Mouse (Mus musculus) stomach, embryonic 15.5 days (tissue): Measurements from ENCODE around the gene Bcat1. TPM values are rescaled to one million over a fixed set of nuclear protein-coding genes. Genes with fewer than 3 reads are reported as not detected.

Experiments
- ATAC-seq: fragments of 200-750 bp; cut with Nextera tagmentation; 2 replicates; pipeline ENCODE4 v1.8.0; 2017; ENCODE audit warnings: low read depth, moderate number of reproducible peaks, moderate TSS enrichment; ENCODE audit not compliant: insufficient read depth, low FRiP score
- H3K27ac ChIP-seq: fragments of 300-500 bp; sonication (generic); 2 replicates; pipeline ENCODE4 v1.5.1; 2015; ENCODE audit warnings: mild to moderate bottlenecking, inconsistent platforms
- H3K27me3 ChIP-seq: fragments of 300-500 bp; sonication (generic); replicated peaks from 2 replicates; pipeline ENCODE4 v1.6.1; 2015; ENCODE audit warnings: inconsistent platforms
- H3K36me3 ChIP-seq: fragments of 300-500 bp; sonication (generic); 2 replicates; pipeline ENCODE4 v1.6.1; 2015; ENCODE audit warnings: inconsistent platforms
- H3K4me1 ChIP-seq: fragments of 300-500 bp; sonication (generic); 2 replicates; pipeline ENCODE4 v1.6.1; 2015; ENCODE audit warnings: inconsistent platforms
- H3K4me2 ChIP-seq: fragments of 300-500 bp; sonication (generic); 2 replicates; pipeline ENCODE4 v1.6.1; 2015; ENCODE audit warnings: mild to moderate bottlenecking, inconsistent platforms
- H3K4me3 ChIP-seq: fragments of 300-500 bp; sonication (generic); replicated peaks from 2 replicates; pipeline ENCODE4 v1.5.1; 2015; ENCODE audit warnings: inconsistent platforms
- H3K9ac ChIP-seq: fragments of 300-500 bp; sonication (generic); 2 replicates; pipeline ENCODE4 v1.6.1; 2015; ENCODE audit warnings: inconsistent platforms
- H3K9me3 ChIP-seq: fragments of 300-500 bp; sonication (generic); 2 replicates; pipeline ENCODE4 v1.6.1; 2016; ENCODE audit warnings: inconsistent platforms
- WGBS: fragments of 180-500 bp; shearing (Covaris S2); methylation state at CpG from one replicate; pipeline ENCODE4 v1.1.7; 2015; 5-methylcytosine and 5-hydroxymethylcytosine counted together
- polyA plus RNA-seq: library from polyadenylated mRNA; unstranded; fragments of >200 nt; fragmentation: Nextera tagmentation; extraction: Ambion mirVana; gene quantifications from 2 replicates; pipeline ENCODE4 v1.2.1, GENCODE M21; 2015

Bcat1 gene
- polyA plus RNA-seq, 1 experiment from 2014 or later: 11.8 TPM

DNA sequence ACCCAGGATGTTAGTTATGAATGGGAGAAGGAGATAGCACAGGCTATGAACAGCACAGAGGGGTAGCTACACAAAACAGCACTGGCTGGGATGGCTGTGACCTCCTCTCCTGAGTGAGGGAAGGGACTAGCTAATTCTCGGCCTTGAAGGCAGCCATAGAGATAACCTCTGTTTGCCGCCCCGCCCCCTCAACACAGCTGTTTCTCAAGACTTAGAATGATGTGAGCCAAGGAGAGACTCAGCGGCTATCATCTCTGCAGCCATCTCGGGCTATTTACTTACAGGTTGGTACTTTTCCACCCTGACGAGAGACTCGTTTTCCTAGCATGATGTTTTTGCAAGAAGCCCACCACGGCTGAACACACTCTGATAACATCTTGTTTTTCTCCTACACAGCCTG, 8.3 kb downstream of the Bcat1 start:
- no peak overlapping the region for H3K4me3 ChIP-seq
- H3K36me3 ChIP-seq: no peaks in the 10 kb centered on the region
- no peak overlapping the region for H3K27ac ChIP-seq
- 67% methylated on average over 8 of the region's 8 CpGs for WGBS
- H3K9me3 ChIP-seq: no peaks in the 10 kb centered on the region
- H3K4me2 ChIP-seq: no peak overlapping the region
- ATAC-seq: no peak
- no peak overlapping the region for H3K9ac ChIP-seq
- H3K27me3 ChIP-seq: no peaks in the 10 kb centered on the region
- H3K4me1 ChIP-seq: no peaks in the 10 kb centered on the region

DNA sequence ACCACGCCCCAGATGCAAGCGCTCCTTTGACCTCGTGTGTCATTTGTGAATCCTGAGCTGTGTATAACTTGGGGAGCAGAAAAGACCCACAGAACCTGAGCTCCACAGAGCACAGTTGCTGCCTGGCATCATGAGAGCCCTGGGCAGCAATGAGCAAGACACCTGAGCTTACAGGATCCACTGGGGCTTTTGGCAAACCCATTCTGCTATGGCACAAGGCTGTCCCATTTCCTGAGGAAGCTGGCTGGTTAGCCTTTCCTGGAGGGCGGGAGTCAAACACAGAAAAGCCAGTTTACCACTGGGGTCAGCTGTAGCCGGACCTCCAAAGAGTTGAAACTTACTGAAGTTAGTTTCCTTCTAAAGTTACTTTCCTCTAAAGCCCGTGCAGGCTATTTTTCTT, 9.6 kb downstream of the Bcat1 start:
- H3K4me1 ChIP-seq: no peaks in the 10 kb centered on the region
- H3K9me3 ChIP-seq: no peaks in the 10 kb centered on the region
- WGBS: 71% methylated on average over 6 of the region's 6 CpGs
- H3K27ac ChIP-seq: no peak overlapping the region
- no peak overlapping the region for H3K9ac ChIP-seq
- no peak overlapping the region for H3K4me3 ChIP-seq
- no peak overlapping the region for H3K4me2 ChIP-seq
- H3K27me3 ChIP-seq: no peaks in the 10 kb centered on the region
- H3K36me3 ChIP-seq: no peaks in the 10 kb centered on the region
- no peak for ATAC-seq

DNA sequence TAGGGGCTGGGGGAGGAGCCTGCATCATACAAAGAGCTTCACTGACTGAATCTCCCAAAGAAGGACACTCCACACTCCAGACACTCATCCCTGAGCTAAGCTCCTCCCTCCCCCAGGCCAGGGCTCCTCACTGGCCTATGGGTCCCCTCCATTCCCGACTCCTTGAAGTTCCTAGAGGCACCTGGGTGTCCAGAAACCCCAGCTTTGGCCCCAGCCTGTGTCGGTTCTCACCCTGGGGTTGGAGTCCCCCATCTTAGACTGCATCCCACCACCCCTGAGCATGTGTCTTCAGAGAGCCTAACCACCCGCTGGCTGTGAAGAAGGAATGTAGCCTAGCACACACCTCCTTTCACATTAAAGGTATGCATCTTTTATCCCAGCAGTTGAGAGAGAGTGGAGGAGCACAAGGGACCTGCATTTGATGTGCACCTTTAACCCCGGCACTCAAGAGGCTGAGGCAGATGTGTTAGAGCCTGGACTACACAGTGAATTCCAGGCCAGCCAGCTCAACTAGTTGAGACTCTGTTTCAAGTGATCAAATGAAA, 10.6 kb downstream of the Bcat1 start:
- WGBS: 77% methylated on average over 4 of the region's 4 CpGs
- no peaks in the 10 kb centered on the region for H3K9me3 ChIP-seq
- H3K27me3 ChIP-seq: no peaks in the 10 kb centered on the region
- H3K4me3 ChIP-seq: no peak overlapping the region
- H3K4me1 ChIP-seq: no peaks in the 10 kb centered on the region
- no peak for ATAC-seq
- H3K4me2 ChIP-seq: no peak overlapping the region
- no peak overlapping the region for H3K9ac ChIP-seq
- H3K36me3 ChIP-seq: no peaks in the 10 kb centered on the region
- H3K27ac ChIP-seq: no peak overlapping the region

DNA sequence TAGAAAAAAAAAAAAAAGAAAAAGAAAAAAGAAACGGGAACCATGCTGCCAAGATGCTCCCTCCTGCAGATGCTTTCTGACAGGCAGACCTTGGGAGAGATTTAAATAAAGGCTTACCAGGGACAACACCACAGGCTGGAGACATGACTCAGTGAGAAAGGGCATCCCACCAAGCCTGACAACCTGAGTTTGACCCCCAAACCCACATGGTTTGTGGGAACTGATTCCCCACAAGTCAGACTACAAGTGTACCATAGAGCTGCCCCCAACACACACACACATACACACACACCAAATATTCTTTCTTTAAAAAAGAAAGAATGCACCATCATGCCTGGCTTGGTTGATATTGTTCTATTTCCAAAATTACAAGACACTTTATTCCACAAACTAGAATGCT, 11.9 kb downstream of the Bcat1 start:
- Histone ChIP-seq H3K27me3 (no peaks in the 10 kb centered on the region), H3K27ac (no peak overlapping the region), H3K36me3 (no peaks in the 10 kb centered on the region), H3K9me3 (no peaks in the 10 kb centered on the region), H3K4me1 (no peaks in the 10 kb centered on the region), H3K4me2 (no peak overlapping the region), H3K4me3 (no peak overlapping the region), H3K9ac (no peak overlapping the region)
- ATAC-seq: no peak
- WGBS: 67% methylated on average over 1 of the region's 1 CpGs

DNA sequence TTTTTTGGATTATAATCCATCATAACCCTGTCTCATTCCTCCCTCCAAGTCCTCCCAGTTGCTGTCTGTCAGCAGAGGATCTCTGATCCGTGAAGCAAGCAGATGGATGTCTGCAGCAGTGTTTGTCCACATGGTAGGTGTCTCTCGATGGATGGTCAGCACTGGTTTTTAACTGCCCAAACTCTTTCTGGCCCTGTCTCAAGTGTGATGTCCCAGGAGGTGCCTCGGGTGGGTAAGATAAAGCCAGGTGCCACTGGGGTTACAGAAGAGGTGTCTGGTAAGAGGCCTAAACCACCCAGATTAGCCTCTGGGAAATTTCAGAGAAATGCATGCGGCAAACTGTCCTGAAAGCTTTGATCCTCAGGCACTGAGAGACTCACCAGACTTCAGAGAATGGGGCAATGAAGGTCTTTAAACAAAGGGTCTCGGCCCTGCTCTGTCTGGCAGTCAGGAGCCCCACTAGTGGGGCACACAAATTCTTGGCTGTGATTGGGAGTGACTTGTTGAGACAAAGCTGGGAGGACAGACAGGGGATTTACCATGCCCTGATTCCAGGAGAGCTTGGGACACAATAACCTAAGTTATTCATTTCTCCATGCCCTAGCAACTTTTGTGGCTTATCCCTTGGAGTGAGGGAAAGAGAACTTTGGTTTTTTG, 12.6 kb downstream of the Bcat1 start:
- Histone ChIP-seq H3K27ac (no peak overlapping the region), H3K27me3 (no peaks in the 10 kb centered on the region), H3K36me3 (no peaks in the 10 kb centered on the region), H3K4me3 (no peak overlapping the region), H3K9ac (no peak overlapping the region), H3K4me1 (no peaks in the 10 kb centered on the region), H3K9me3 (no peaks in the 10 kb centered on the region), H3K4me2 (no peak overlapping the region)
- no peak for ATAC-seq
- 45% methylated on average over 5 of the region's 5 CpGs for WGBS

DNA sequence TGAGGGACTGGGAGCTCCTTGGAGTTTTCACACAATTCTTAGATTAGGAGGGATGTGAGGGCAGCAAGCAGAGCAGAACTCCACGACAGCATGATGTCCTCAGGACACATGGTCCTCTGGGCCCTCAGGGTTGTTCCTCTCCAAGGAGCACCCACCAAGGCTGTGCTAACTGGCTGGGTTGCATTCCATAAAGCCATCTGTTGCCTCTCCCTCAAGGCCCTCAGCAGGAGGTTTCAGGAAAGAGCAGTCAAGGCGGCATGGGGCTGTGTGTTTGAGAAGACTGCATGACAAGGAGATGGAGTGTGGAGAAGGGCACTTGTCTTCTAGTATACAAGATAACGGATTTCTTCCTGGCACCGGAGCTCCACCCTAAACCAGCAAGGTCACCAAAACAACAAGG, 13.2 kb downstream of the Bcat1 start:
- no peak overlapping the region for H3K27ac ChIP-seq
- H3K9ac ChIP-seq: no peak overlapping the region
- WGBS: 54% methylated on average over 4 of the region's 4 CpGs
- H3K27me3 ChIP-seq: no peaks in the 10 kb centered on the region
- no peaks in the 10 kb centered on the region for H3K4me1 ChIP-seq
- no peak overlapping the region for H3K4me2 ChIP-seq
- ATAC-seq: no peak
- no peaks in the 10 kb centered on the region for H3K36me3 ChIP-seq
- H3K9me3 ChIP-seq: no peaks in the 10 kb centered on the region
- no peak overlapping the region for H3K4me3 ChIP-seq

DNA sequence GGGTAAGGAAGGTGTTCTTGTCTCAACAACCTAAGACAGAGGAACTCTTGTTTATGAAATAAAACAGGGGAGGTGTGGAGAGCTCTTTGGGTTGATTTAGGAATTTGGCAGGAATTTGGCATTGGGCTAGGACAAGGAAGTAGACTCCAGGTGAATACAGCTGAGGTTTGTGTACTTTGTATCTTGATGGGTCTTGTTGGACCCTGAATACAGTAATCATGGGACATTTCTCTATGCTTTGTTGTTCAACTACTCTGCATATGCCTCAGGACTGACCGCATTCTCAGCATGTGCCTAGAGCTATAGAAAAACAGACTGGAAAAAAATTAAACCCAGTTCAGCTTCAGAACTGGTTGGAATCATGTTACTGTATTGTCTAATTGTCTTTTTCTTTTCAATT, 14.6 kb downstream of the Bcat1 start:
- H3K27me3 ChIP-seq: no peaks in the 10 kb centered on the region
- no peak for ATAC-seq
- 94% methylated on average over 1 of the region's 1 CpGs for WGBS
- no peak overlapping the region for H3K27ac ChIP-seq
- no peaks in the 10 kb centered on the region for H3K36me3 ChIP-seq
- H3K9me3 ChIP-seq: no peaks in the 10 kb centered on the region
- no peak overlapping the region for H3K4me2 ChIP-seq
- no peaks in the 10 kb centered on the region for H3K4me1 ChIP-seq
- no peak overlapping the region for H3K4me3 ChIP-seq
- no peak overlapping the region for H3K9ac ChIP-seq

DNA sequence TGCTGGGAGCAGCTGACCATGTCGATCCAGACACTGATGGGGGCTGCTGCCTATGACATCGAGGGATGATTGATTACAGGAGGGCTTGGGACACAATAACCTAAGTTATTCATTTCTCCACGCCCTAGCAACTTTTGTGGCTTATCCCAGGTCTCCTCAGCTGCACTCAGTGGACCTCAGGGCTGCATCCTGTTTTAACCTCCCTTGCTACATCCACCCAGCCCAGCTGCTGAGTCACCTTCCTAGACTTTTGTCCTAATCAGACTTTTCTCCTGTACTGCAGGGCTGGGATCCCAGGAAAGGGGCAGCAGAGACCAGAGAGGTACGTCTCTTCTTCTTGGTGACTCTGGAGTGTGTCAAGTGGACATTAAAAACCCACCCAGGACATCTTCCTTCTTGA, 19.9 kb downstream of the Bcat1 start:
- Histone ChIP-seq H3K9ac (no peak overlapping the region), H3K4me3 (no peak overlapping the region), H3K4me2 (no peak overlapping the region), H3K27me3 (no peaks in the 10 kb centered on the region), H3K4me1 (no peaks in the 10 kb centered on the region), H3K36me3 (no peaks in the 10 kb centered on the region), H3K9me3 (no peaks in the 10 kb centered on the region), H3K27ac (no peak overlapping the region)
- WGBS: 64% methylated on average over 4 of the region's 4 CpGs
- ATAC-seq: no peak

DNA sequence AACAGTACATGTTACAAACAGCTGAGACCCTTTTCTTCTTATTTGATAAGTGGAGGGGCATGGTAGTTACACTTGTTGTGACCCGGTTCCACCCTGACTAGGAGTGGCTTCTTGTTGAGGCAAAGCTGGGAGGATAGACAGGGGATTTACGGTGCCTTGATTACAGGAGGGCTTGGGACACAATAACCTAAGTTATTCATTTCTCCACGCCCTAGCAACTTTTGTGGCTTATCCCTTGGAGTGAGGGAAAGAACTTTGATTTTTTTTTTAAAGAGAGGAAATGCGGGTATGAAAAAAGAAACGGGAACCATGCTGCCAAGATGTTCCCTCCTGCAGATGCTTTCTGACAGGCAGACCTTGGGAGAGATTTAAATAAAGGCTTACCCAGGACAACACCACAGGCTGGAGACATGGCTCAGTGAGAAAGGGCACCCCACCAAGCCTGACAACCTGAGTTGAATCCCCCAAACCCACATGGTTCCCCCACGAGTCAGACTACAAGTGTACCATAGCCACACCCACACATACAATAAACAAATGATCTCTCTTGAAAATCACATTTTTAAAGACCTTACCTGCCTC, 20.6 kb downstream of the Bcat1 start:
- H3K9ac ChIP-seq: no peak overlapping the region
- H3K9me3 ChIP-seq: no peaks in the 10 kb centered on the region
- H3K27me3 ChIP-seq: no peaks in the 10 kb centered on the region
- no peak overlapping the region for H3K4me2 ChIP-seq
- H3K4me3 ChIP-seq: no peak overlapping the region
- H3K36me3 ChIP-seq: no peaks in the 10 kb centered on the region
- H3K4me1 ChIP-seq: no peaks in the 10 kb centered on the region
- WGBS: 63% methylated on average over 6 of the region's 6 CpGs
- no peak for ATAC-seq
- H3K27ac ChIP-seq: peak overlapping the region; percentile 3; the same call in 1 of the 2 replicates

DNA sequence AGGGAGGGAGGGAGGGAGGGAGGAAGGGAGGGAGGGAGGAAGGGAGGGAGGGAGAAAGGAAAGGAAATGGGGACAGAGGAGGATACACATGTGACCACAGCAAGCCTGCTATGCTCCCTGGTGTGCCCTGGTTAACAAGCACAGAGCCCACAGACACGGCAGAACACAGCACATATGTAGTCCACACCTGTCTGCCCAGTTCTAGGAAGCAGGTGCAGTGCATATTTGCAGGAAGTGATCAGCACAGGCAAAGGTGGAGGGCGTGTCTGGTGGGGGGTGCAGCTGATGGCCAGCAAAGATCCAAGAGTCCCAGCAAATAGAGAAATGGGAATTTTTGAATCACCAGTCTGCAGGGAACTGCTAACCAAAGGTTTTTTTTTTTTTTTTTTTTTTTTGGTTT, 23.3 kb downstream of the Bcat1 start:
- no peak overlapping the region for H3K27ac ChIP-seq
- peaks cover 19% of the 10 kb centered on the region for H3K27me3 ChIP-seq
- peaks cover 6% of the 10 kb centered on the region; the same call in 1 of the 2 replicates for H3K4me1 ChIP-seq
- no peak for ATAC-seq
- H3K9ac ChIP-seq: no peak overlapping the region
- no peak overlapping the region for H3K4me3 ChIP-seq
- 78% methylated on average over 2 of the region's 2 CpGs for WGBS
- no peaks in the 10 kb centered on the region for H3K36me3 ChIP-seq
- no peaks in the 10 kb centered on the region for H3K9me3 ChIP-seq
- H3K4me2 ChIP-seq: no peak overlapping the region

DNA sequence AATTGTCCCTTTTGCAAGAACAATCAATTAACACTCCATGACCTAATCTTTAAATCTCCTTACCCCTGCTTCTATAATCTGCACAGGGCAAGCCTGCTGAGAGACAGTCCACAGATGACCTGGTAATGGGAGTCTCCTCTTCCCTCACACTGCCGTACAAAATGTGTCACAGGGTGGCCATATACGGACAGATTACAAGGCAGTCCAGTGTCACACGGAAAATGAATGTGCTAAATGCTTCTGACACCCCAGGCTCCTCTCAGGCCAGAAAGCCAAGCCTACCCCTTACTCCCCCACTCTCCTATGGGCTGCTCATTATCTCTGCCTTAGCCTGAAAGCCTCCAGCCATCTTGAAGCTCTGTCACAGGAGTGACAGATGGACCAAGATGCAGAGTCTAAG, 25.1 kb downstream of the Bcat1 start:
- no peak overlapping the region for H3K4me2 ChIP-seq
- no peak overlapping the region for H3K27ac ChIP-seq
- no peaks in the 10 kb centered on the region for H3K36me3 ChIP-seq
- no peaks in the 10 kb centered on the region for H3K9me3 ChIP-seq
- H3K4me1 ChIP-seq: peaks cover 9% of the 10 kb centered on the region; the same call in 1 of the 2 replicates
- WGBS: 35% methylated on average over 3 of the region's 3 CpGs
- H3K27me3 ChIP-seq: peaks cover 27% of the 10 kb centered on the region
- no peak for ATAC-seq
- no peak overlapping the region for H3K9ac ChIP-seq
- H3K4me3 ChIP-seq: no peak overlapping the region

DNA sequence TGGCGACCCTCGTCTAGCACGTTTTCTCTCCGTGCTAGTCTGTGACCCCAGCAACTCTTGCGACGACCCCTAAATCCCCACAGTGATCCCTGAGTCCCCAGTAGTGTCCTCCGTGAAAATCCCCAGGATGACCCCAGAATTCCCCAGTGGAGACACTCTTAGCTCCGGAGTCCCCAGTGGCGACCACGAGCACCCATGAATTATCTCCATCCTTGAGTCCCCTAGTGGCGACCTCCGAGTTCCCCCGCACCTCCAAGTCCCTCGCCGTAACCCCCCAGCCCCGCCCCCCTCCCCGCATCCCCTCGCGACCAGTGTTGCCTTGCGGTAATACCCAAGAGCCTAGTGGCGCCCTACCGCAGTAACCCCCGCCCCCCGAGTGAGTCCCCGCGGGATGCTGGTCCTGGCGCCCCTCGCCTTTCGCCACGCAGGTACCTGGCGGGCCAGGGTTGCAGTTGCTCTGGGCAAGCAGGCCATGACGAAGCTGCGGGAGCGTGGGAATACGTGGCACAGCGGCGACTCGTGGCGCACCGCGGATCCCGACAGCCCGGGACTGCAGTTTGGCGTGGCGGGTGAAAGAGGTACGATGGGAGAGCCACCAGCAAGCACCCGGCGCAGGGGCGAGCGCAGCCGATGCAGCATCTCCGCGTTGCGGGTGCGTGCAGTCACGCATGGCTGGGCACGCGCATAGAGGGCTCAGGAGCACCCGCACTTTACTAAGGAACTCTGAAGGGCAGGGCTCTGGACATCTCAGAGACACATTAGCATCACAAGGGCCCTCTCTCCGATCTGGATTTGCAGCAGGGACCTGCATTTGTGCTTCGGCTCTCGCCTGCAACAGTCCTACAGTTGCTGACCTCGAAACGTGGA, 27.6 kb downstream of the Bcat1 start:
- peaks cover 9% of the 10 kb centered on the region; the same call in 1 of the 2 replicates for H3K4me1 ChIP-seq
- H3K4me2 ChIP-seq: peak overlapping the region; percentile 94
- peaks cover 27% of the 10 kb centered on the region for H3K27me3 ChIP-seq
- no peak overlapping the region for H3K9ac ChIP-seq
- H3K36me3 ChIP-seq: no peaks in the 10 kb centered on the region
- no peak overlapping the region for H3K27ac ChIP-seq
- 7% methylated on average over 64 of the region's 64 CpGs for WGBS
- no peak for ATAC-seq
- no peaks in the 10 kb centered on the region for H3K9me3 ChIP-seq
- H3K4me3 ChIP-seq: peak overlapping the region; percentile 44
